Mouse (Mus musculus) stomach, postnatal 0 days (tissue): ENCODE results near the gene Os9.
"Not testable (repeated sequence)": the region's sequence is repeated elsewhere in the genome, so short reads cannot be mapped to it uniquely, and the experiment has no call there.

Source experiments
- CTCF ChIP-seq: IDR thresholded peaks from 2 replicates; pipeline ENCODE4 v1.5.1; 2016; ENCODE audit warnings: antibody characterized with exemption, low read depth, mild to moderate bottlenecking, moderate library complexity
- EP300 ChIP-seq: optimal IDR thresholded peaks from 2 replicates; pipeline ENCODE3; 2016; ENCODE audit warnings: antibody characterized with exemption

DNA sequence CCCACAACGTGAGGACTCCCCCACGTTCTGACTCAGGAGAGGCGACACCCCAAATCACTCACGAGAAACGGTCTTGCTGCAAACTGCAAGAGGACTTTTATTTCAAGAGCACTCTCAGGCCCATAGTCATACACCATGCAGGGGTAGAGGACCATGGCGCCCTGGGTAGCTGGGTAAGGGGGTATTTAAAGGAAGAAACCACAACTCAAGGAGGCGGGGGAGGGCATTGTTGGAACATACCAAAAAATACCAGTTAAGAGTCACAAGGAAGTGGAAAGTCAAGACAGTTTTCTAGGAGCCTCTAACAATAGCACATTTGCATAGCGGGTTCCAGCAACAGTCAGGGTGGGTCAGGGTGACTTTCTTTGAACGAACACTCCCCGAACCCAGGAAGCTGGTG lies 31.6 kb upstream of the Os9 start:
- TF ChIP-seq CTCF, EP300: not testable (repeated sequence)
